Mouse (Mus musculus) lung, postnatal 0 days (tissue): ENCODE results near the gene Galp. TPM values are rescaled to one million over a fixed set of nuclear protein-coding genes. Genes with fewer than 3 reads are reported as not detected.

Experiments
- ATAC-seq: fragments of 200-750 bp; cut with Nextera tagmentation; 2 replicates; pipeline ENCODE4 v1.8.0; 2017; ENCODE audit warnings: moderate library complexity
- DNase-seq: peaks from one replicate; pipeline ENCODE4 v3.0.0-alpha.2; 2016; ENCODE audit warnings: low spot score
- H3K27ac ChIP-seq: fragments of 300-500 bp; sonication (generic); 2 replicates; pipeline ENCODE4 v1.5.1; 2014; ENCODE audit warnings: antibody characterized with exemption, mild to moderate bottlenecking, low read length, mixed read lengths
- H3K27me3 ChIP-seq: fragments of 300-500 bp; sonication (generic); replicated peaks from 2 replicates; pipeline ENCODE4 v1.6.1; 2014; ENCODE audit warnings: low read length, mixed read lengths; ENCODE audit not compliant: insufficient read depth
- H3K36me3 ChIP-seq: fragments of 300-500 bp; sonication (generic); 2 replicates; pipeline ENCODE4 v1.6.1; 2014; ENCODE audit warnings: low read length, mixed read lengths; ENCODE audit not compliant: insufficient read depth
- H3K4me1 ChIP-seq: fragments of 300-500 bp; sonication (generic); 2 replicates; pipeline ENCODE4 v1.6.1; 2014; ENCODE audit warnings: antibody characterized with exemption, low read depth, low read length, mixed read lengths; ENCODE audit not compliant: insufficient read depth
- H3K4me2 ChIP-seq: fragments of 300-500 bp; sonication (generic); replicated peaks from 2 replicates; pipeline ENCODE4 v1.6.1; 2014; ENCODE audit warnings: low read depth, mild to moderate bottlenecking, low read length, moderate library complexity, mixed read lengths
- H3K4me3 ChIP-seq: fragments of 300-500 bp; sonication (generic); 2 replicates; pipeline ENCODE4 v1.5.1; 2014; ENCODE audit warnings: low read depth, low read length
- H3K9ac ChIP-seq: fragments of 300-500 bp; sonication (generic); replicated peaks from 2 replicates; pipeline ENCODE4 v1.6.1; 2014; ENCODE audit warnings: low read depth, mild to moderate bottlenecking
- H3K9me3 ChIP-seq: fragments of 300-500 bp; sonication (generic); 2 replicates; pipeline ENCODE4 v1.6.1; 2016; ENCODE audit warnings: low read length, mixed read lengths
- CTCF ChIP-seq: IDR thresholded peaks from 2 replicates; pipeline ENCODE4 v1.5.1; 2016; ENCODE audit warnings: antibody characterized with exemption, mild to moderate bottlenecking
- EP300 ChIP-seq: IDR thresholded peaks from 2 replicates; pipeline ENCODE4 v1.6.1; 2016; ENCODE audit warnings: antibody characterized with exemption, mild to moderate bottlenecking, control low read depth
- WGBS: fragments of 180-500 bp; shearing (Covaris S2); extraction: QIAGEN DNeasy Blood & Tissue Kit; methylation state at CpG from one replicate; pipeline ENCODE4 v1.1.7; 2014; 5-methylcytosine and 5-hydroxymethylcytosine counted together
- polyA plus RNA-seq: library from polyadenylated mRNA; unstranded; fragments of >200 nt; fragmentation: Nextera tagmentation; extraction: Ambion mirVana; gene quantifications from 2 replicates; pipeline ENCODE4 v1.2.1, GENCODE M21; 2015

The Galp gene
- polyA plus RNA-seq, 1 experiment from 2014 or later, result not detected

DNA sequence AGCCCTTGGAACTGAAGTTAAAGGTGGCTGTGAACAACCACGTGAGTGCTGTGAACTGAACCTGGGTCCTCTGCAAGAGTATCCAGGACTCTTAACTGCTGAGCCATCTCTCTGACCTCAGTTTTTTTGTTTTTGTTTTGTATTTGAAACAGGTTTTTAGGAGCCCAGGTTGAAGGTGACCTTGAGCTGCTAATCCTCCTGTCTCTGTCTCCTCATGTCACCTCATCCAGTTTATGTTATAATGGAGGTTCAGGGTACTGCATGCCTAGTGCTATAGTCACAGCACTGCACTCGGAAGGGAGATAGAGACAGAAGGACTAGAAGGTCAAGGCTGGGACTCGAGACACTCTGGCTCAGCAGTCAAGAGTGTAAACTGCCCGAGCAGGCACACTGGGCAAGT, 34.7 kb upstream of the Galp start:
- DNase-seq (no peak), ATAC-seq (no peak)
- no peaks in the 10 kb centered on the region for H3K27me3 ChIP-seq
- H3K27ac ChIP-seq, result no peak overlapping the region
- H3K4me3 ChIP-seq, result no peak overlapping the region
- H3K9ac ChIP-seq, result no peak overlapping the region
- no peaks in the 10 kb centered on the region for H3K9me3 ChIP-seq
- 64% methylated on average over 4 of the region's 4 CpGs for WGBS
- TF ChIP-seq CTCF (no peak), EP300 (no peak)
- H3K36me3 ChIP-seq, result no peaks in the 10 kb centered on the region
- H3K4me2 ChIP-seq, result no peak overlapping the region
- H3K4me1 ChIP-seq, result 0 out of 2 replicates have a peak, but pooled peaks cover 4% of the 10 kb centered on the region

DNA sequence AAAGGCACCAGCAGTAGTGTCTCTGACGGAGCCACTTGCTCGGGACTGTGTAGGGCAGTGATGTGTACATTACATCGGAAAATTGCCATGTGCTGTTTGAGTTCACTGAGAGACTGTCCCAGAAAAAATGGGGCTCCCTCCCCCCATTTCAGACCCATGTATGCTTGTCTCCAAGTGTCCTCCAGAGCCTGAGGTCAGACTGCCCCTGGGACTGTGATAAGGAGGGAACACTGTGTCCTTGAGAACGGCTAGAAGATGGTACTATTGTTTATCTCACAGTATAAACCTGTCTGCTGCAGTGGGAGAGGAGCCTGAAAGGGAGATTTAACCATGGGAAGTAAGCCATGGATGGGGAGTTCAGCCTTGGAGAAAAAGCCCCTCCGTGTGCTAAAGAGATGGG, 32.2 kb upstream of the Galp start:
- Histone ChIP-seq H3K4me3 (no peak overlapping the region), H3K4me1 (0 out of 2 replicates have a peak, but pooled peaks cover 4% of the 10 kb centered on the region), H3K4me2 (no peak overlapping the region), H3K9ac (no peak overlapping the region), H3K27me3 (no peaks in the 10 kb centered on the region), H3K36me3 (no peaks in the 10 kb centered on the region), H3K27ac (no peak overlapping the region), H3K9me3 (no peaks in the 10 kb centered on the region)
- TF ChIP-seq EP300 (no peak), CTCF (no peak)
- ATAC-seq (no peak), DNase-seq (no peak)
- 46% methylated on average over 5 of the region's 5 CpGs for WGBS

DNA sequence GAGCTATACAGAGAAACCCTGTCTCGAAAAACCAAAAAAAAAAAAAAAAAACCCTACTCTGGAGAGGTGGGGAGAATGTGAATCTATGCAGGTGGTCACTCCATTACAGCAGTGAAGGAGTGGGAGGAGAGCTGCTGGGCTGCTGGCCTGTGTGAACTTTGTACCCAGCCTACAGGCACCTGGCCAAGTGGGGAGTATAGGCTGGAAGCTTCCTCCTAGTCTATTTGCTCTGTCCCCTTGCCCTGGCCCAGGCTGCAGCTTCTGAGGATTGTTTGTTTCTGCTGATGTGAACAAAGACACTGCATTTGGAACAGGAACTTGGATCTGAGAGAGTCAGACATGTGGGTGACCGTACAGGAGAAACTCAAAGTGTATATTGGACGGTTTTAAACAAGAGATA, 27.5 kb upstream of the Galp start:
- ATAC-seq, result no peak
- Histone ChIP-seq H3K9ac (no peak overlapping the region), H3K36me3 (no peaks in the 10 kb centered on the region), H3K27me3 (no peaks in the 10 kb centered on the region), H3K9me3 (no peaks in the 10 kb centered on the region), H3K27ac (no peak overlapping the region), H3K4me2 (no peak overlapping the region), H3K4me3 (no peak overlapping the region), H3K4me1 (no peaks in the 10 kb centered on the region; the same call in 1 of the 2 replicates)
- TF ChIP-seq EP300, result no peak
- no peak for TF ChIP-seq CTCF
- WGBS, result 34% methylated on average over 3 of the region's 3 CpGs
- no peak for DNase-seq

DNA sequence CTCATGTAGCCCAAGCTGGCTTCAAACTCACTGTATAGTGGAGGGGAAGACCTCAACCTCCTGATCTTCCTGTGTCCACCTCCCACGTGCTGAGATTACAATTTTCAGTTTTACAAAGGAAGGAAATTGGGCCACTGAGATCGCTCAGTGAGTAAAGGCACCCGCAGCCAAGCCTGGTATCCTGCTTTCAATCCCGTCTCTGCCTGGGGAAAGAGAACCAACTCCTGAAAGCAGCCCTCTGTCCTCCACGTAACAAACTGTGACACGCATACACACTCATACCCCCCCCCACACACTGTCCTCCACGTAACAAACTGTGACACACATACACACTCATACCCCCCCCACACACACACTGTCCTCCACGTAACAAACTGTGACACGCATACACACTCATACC, 26.5 kb upstream of the Galp start:
- H3K9ac ChIP-seq, result no peak overlapping the region
- WGBS, result 58% methylated on average over 9 of the region's 9 CpGs
- TF ChIP-seq EP300, result no peak
- TF ChIP-seq CTCF, result no peak
- H3K27me3 ChIP-seq, result no peaks in the 10 kb centered on the region
- no peak overlapping the region for H3K4me2 ChIP-seq
- DNase-seq (no peak), ATAC-seq (no peak)
- no peaks in the 10 kb centered on the region for H3K36me3 ChIP-seq
- peak overlapping the region; percentile 54 for H3K27ac ChIP-seq
- H3K9me3 ChIP-seq, result no peaks in the 10 kb centered on the region
- H3K4me1 ChIP-seq, result no peaks in the 10 kb centered on the region; the same call in 1 of the 2 replicates
- H3K4me3 ChIP-seq, result no peak overlapping the region

DNA sequence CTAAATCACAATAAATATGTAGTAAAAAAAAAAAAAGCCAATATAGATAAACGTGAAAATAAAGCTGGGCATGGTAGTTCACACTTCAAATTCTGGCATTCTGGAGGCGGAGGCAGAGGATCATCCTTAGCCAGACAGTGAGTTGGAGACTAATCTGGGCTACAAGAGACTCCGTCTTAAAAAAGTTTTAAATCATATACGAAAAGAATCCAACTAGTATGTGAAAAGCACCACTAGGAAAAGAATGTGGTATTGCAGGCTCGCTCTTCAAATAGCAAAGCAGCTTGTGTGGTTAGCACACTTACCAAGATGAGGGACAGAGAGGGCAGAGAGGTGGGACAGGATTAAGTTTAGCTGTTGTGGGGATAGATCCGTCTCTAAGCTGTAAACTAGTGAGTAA, 26.0 kb upstream of the Galp start:
- Histone ChIP-seq H3K27me3 (no peaks in the 10 kb centered on the region), H3K36me3 (no peaks in the 10 kb centered on the region), H3K4me1 (no peaks in the 10 kb centered on the region; the same call in 1 of the 2 replicates), H3K4me2 (peak overlapping the region; percentile 84), H3K4me3 (0 out of 2 replicates have a peak overlapping the region, but pooled peaks have one; percentile 60), H3K9ac (no peak overlapping the region), H3K9me3 (no peaks in the 10 kb centered on the region), H3K27ac (peak overlapping the region; percentile 81)
- 36% methylated on average over 6 of the region's 6 CpGs for WGBS
- peak; percentile 28; the same call in 1 of the 2 replicates for TF ChIP-seq EP300
- TF ChIP-seq CTCF, result no peak
- ATAC-seq, result no peak
- peak; percentile 67 for DNase-seq

DNA sequence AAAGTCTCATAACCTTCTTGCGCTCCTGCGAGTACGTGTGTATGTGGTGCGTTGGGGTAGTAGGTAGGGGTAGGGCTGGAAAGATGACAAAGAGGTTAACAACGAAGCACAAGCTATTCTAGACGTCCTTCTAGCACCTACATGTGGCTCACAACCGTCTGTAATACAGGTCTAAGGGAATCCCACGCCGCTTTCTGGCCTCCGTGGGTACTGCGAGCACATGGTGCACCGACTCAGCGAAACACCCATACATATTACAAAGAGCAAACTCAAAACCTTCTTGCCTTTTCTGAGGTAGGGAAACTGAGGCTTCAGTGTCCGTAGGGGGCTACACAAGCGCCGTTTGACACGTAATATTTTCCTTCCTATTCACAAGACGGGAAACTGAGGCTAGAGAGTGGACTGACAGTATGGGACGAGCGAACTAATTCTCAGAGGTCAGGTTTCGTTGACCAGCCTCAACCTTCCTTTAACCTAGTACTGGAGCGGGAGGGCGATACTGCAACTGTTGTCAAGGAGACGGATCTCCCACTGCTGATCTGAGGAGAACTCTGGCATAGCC, 25.4 kb upstream of the Galp start:
- Histone ChIP-seq H3K4me3 (peak overlapping the region; percentile 60), H3K4me1 (no peaks in the 10 kb centered on the region; the same call in 1 of the 2 replicates), H3K27me3 (no peaks in the 10 kb centered on the region), H3K9ac (peak overlapping the region; percentile 37; the same call in 1 of the 2 replicates), H3K4me2 (peak overlapping the region; percentile 84), H3K27ac (peak overlapping the region; percentile 81), H3K36me3 (no peaks in the 10 kb centered on the region), H3K9me3 (no peaks in the 10 kb centered on the region)
- ATAC-seq (peak; percentile 67), DNase-seq (peak; percentile 84)
- peak; percentile 78 for TF ChIP-seq CTCF
- no peak for TF ChIP-seq EP300
- WGBS, result under 1% methylated on average over 24 of the region's 24 CpGs
